ENCODE assay signal across 23 mouse cellular contexts in the genomic region with DNA sequence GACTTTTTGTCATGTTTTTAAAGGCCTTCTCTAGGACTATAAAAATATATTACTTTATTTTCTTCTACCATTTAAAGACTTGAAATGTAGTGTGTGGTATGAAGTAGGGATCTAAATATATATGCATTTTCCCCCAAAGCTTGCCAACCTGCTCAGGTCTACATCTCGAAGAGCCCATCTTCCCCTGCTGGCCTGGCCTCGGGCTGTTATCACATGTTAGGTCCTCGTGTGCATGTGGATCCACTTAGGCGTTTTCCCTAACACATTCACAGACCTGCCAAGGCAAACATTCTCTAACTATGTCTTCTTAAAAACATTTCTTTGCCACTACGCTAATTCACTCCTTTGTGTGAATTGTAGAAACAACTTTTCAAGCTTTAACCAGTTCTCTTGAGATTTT.
"Had no signal": no experiment of that assay in that cellular context is flagged by ENCODE, and none has a peak within 500 bp of the region (broad histone marks: within the 10 kb centered on the region; RNA-seq: fewer than 3 reads in every experiment).

No protein-coding gene starts in this region.

- DNase-seq: forebrain, postnatal 0 days; gastrocnemius, postnatal 14 days; gastrocnemius, postnatal 36 days; heart, postnatal 14 days; kidney, adult 18-20 months; kidney, adult 8-10 months; kidney, postnatal 10 days; kidney, postnatal 25 days; kidney, postnatal 4 days; liver; liver, embryonic 13.5 days had no signal

- H3K9me3 ChIP-seq: heart, embryonic 10.5 days; heart, embryonic 13.5 days; heart, embryonic 15.5 days; hindbrain, embryonic 13.5 days; hindbrain, embryonic 15.5 days; intestine, embryonic 15.5 days; liver, embryonic 13.5 days; liver, embryonic 15.5 days had no signal

- H3K4me1 ChIP-seq: hindbrain, embryonic 13.5 days; intestine, embryonic 15.5 days; liver, embryonic 13.5 days; liver, embryonic 15.5 days had no signal

- H3K36me3 ChIP-seq: heart, embryonic 10.5 days; heart, embryonic 13.5 days; heart, embryonic 15.5 days; hindbrain, embryonic 13.5 days; hindbrain, embryonic 15.5 days; intestine, embryonic 15.5 days; liver, embryonic 13.5 days; liver, embryonic 15.5 days had no signal

- H3K4me2 ChIP-seq: heart, embryonic 13.5 days; heart, embryonic 15.5 days; hindbrain, embryonic 13.5 days; hindbrain, embryonic 15.5 days; intestine, embryonic 15.5 days; liver, embryonic 11.5 days; liver, embryonic 13.5 days; liver, embryonic 15.5 days had no signal

- ATAC-seq: forebrain, postnatal 0 days; inflammation-experienced regulatory T-cells, adult 6 months; intestine, embryonic 15.5 days; intestine, postnatal 0 days had no signal

- H3K4me3 ChIP-seq: heart, embryonic 10.5 days; heart, embryonic 13.5 days; heart, embryonic 15.5 days; hindbrain, embryonic 13.5 days; hindbrain, embryonic 15.5 days; intestine, embryonic 15.5 days; layer of hippocampus, adult 2 months; left cerebral cortex, adult 2 months; liver, embryonic 13.5 days; liver, embryonic 15.5 days had no signal

- H3K9ac ChIP-seq: forebrain, postnatal 0 days; heart, embryonic 13.5 days; heart, embryonic 15.5 days; hindbrain, embryonic 13.5 days; hindbrain, embryonic 15.5 days; intestine, embryonic 15.5 days; liver, embryonic 13.5 days; liver, embryonic 15.5 days had no signal

- H3K27me3 ChIP-seq: heart, embryonic 13.5 days; heart, embryonic 15.5 days; hindbrain, embryonic 13.5 days; hindbrain, embryonic 15.5 days; intestine, embryonic 15.5 days; liver, embryonic 13.5 days; liver, embryonic 15.5 days had no signal

- H3K27ac ChIP-seq: heart, embryonic 10.5 days; heart, embryonic 13.5 days; heart, embryonic 15.5 days; hindbrain, embryonic 13.5 days; hindbrain, embryonic 15.5 days; intestine, embryonic 15.5 days; layer of hippocampus, adult 2 months; left cerebral cortex, adult 2 months; liver, embryonic 13.5 days; liver, embryonic 15.5 days had no signal
